Mouse (Mus musculus): ENCODE data around the gene Golga3. TPM values are rescaled to one million over a fixed set of nuclear protein-coding genes. Genes with fewer than 3 reads are reported as not detected.

The Golga3 gene
- total RNA-seq, 2 experiments from 2014 or later: 49.4 to 50.0 TPM

DNA sequence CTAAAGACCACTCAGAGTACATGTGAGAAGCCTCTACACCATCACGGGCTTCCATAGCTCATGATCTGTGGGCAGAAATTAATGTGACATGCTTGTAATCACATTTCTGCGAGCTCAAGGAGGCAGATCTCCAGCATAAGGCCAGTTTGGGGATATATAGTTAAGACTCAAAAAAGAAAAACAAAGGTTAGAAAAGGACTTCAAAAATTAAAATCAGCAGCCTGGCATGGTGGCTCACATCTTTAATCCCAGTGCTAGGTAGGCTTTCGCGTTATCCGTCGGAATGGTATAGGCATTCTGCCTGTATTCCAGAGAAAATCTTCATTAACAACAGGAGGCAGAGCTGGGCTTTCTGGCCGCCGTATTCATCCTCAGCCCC, 53.9 kb downstream of the Golga3 start:
- intact Hi-C loops (cut with DNase I): no loop called here
- peak in 1 of 2 experiments; percentile 2 for DNase-seq

DNA sequence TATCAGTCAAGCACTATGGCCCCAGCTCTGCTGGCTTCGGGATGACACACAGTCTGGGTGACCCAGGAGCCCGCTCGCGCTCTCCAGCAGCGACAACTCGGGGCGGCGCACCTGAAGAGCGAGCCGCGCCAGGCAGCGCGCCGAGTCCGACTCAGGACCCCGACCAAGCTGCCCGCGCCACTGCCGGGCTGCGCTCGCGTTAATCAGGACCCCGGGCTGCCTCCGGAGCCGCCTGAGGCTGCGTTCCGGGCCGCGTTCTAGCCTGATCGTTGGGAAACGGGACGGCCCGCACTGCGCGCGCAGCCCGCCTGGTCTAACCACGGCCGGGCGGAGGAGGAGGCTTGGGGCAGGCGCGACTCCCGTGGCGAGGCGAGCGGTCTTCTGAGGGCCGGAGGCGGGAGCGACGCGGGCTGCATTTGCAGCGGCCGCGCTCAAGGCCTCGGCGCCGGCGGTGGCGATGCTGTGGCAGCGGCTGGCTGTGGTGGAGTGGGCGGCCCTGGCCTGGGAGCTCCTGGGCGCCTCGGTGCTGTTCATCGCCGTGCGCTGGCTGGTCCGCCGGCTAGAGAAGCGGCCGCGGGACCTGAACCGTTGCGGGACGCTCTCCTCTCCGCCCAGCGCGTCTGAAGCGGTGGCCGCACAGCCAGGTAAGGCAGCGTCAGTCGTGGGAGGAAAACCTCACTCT, 54.4 kb downstream of the Golga3 start, which contains the start of gene Ankle2:
Ankle2 (plus strand) TSS at position 225 of the 682 bp plus-strand sequence.
- peak; percentile 93 to 97 for DNase-seq
- intact Hi-C loops (cut with DNase I): no loop called here

- peak in 1 of 2 experiments; percentile 6 for DNase-seq
- intact Hi-C loops (cut with DNase I): no loop called here
Observed at GRCm38 (mm10) chr5:110231638-110232037, 55.1 kb downstream of the Golga3 start.

DNA sequence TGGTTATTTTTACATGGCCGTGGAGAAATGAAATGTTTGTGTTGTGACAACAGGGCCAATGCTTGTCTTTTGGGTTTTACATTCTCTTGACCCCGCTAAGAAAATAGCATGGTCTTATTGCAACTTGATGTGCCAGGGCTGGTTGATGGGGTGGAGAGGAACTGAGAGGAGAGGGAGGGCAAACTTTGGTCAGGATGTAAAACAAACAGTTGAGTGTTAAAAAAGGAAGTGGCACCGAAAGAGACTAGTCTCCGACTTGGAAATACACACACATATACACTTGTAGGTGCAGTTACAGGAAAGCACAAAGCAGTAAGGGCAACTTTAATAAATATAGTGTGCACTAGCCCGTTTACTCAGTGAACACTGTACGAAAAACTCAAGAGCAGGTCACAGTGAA, 55.8 kb downstream of the Golga3 start:
- intact Hi-C loops (cut with DNase I): no loop called here
- DNase-seq: no peak

DNA sequence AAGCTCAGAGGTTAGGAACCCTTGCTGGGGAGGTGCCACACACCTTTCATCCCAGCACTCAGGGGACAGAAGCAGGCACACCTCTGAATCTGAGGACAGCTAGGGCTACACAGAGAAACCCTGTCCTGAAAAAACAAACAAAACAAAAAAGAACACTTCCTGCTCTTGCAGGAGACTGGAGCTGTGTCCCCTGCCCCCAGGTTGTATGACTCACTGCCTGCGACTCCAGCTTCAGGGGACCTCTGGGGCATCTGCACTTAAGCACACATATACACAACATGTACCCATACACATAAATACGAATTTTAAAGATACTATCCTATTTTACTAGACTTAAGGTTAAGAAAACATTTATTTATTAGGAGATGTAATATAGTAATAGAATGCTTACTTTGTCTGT, 67.6 kb downstream of the Golga3 start:
- intact Hi-C loops (cut with DNase I): no loop called here
- DNase-seq: no peak

GRCm38 (mm10) chr5:110266941-110267340, 90.4 kb downstream of the Golga3 start:
- DNase-seq: no peak
- intact Hi-C loops (cut with DNase I): loop anchor here (10.0 kb wide), 1 partner anchor 342 kb away; the partner anchor contains the start of gene Gm15446

- peak; percentile 91 for DNase-seq
- intact Hi-C loops (cut with DNase I): loop anchor here (2.0 to 10.0 kb wide), 2 partner anchors 15 to 345 kb away; partner anchors contain the start of gene Gm15446
Observed at GRCm38 (mm10) chr5:110269141-110270101, 92.9 kb downstream of the Golga3 start, which contains the start of gene Pgam5. Gene Pgam5, minus strand, starts transcription at chr5:110269913.

- intact Hi-C loops (cut with DNase I): no loop called here
- DNase-seq: no peak
Observed at GRCm38 (mm10) chr5:110270242-110270641, 93.7 kb downstream of the Golga3 start.

GRCm38 (mm10) chr5:110274147-110274546, 97.6 kb downstream of the Golga3 start:
- DNase-seq: no peak
- intact Hi-C loops (cut with DNase I): no loop called here

DNA sequence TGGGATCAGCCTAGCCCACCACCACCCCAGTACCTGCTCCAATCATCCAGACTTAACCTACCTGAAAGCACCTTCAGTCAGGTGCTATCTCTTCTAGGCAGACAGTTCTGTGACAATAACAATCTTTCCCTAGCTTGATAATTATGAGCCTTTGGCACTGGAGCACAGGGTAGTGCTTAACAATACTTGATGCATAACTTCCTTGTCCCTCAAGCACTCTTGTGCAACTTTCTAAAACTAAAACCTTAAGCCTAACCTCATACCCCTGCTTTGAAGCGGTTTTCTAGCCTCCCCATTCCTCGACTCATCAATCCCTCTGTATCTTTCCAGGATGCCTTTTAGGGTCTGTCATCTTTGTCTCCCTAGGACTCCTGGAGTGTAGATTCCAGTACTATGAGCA, 98.3 kb downstream of the Golga3 start:
- no peak for DNase-seq
- intact Hi-C loops (cut with DNase I): no loop called here

Other genes starting within 250 kb of the Golga3 start
- gene Zfp932, start 180.2 kb upstream of the Golga3 start, total RNA-seq (2021): 1 to 10 TPM; 6.0 to 7.1 TPM
- gene Gm17655, start 104.2 kb upstream of the Golga3 start, total RNA-seq (2021): 1 to 10 TPM; 1.7 to 3.0 TPM
- gene Gm35315, start 82.3 kb upstream of the Golga3 start, total RNA-seq (2021): under 1 TPM in 1 of 2 experiments, not detected in 1; 0.08 TPM
- not detected for gene Plcxd1, start 76.7 kb upstream of the Golga3 start, total RNA-seq (2021)
- 10 to 100 TPM; 27.2 to 28.8 TPM for gene Gtpbp6, start 68.5 kb upstream of the Golga3 start, total RNA-seq (2021)
- 1 to 10 TPM; 2.7 to 2.9 TPM for gene Zfp605, start 66.6 kb upstream of the Golga3 start, total RNA-seq (2021)
- 10 to 100 TPM; 13.2 to 13.8 TPM for gene Chfr, start 40.9 kb upstream of the Golga3 start, total RNA-seq (2021)
- gene Ankle2, start 54.3 kb downstream of the Golga3 start, total RNA-seq (2021): 10 to 100 TPM; 29.4 to 30.5 TPM
- 10 to 100 TPM; 34.2 to 35.4 TPM for gene Pgam5, start 93.2 kb downstream of the Golga3 start, total RNA-seq (2021)
- gene Pxmp2, start 109.5 kb downstream of the Golga3 start, total RNA-seq (2021): 100 to 1,000 TPM; 100 to 125 TPM
- gene Pole, start 109.6 kb downstream of the Golga3 start, total RNA-seq (2021): 1 to 10 TPM; 2.0 to 2.9 TPM
- not detected for gene P2rx2, start 166.5 kb downstream of the Golga3 start, total RNA-seq (2021)
- gene Lrcol1, start 168.0 kb downstream of the Golga3 start, total RNA-seq (2021): not detected

All from heart, postnatal 36 days (tissue).